Mouse (Mus musculus): ENCODE measurements around the gene Vgll2. TPM values are rescaled to one million over a fixed set of nuclear protein-coding genes. Genes with fewer than 3 reads are reported as not detected.
A peak's percentile ranks its signal among the peaks of the same experiment; 100 is the strongest.

The Vgll2 gene
- total RNA-seq, 2 experiments from 2014 or later, result not detected

GRCm38 (mm10) chr10:52048287-52048686, 26.0 kb downstream of the Vgll2 start:
- intact Hi-C loops (cut with DNase I), result no loop called here
- DNase-seq, result no peak

- intact Hi-C loops (cut with DNase I), result loop anchor here (2.0 kb wide), 1 partner anchor 280 kb away; no protein-coding TSS in a partner anchor
- peak; percentile 27 to 49 for DNase-seq
Measured at GRCm38 (mm10) chr10:52072482-52072881, 50.2 kb downstream of the Vgll2 start.

Small RNA genes lying within 50 kb of the gene (microRNA-seq; reads per million reads assigned to microRNA genes)
- gene Gm24084, result 0 reads per million in 2 experiments

Other genes starting within 250 kb of the Vgll2 start
- gene Ros1, start 172.7 kb downstream of the Vgll2 start, total RNA-seq (2021), result under 1 TPM in 1 of 2 experiments, not detected in 1; 0.02 TPM
- 1 to 10 TPM; 8.0 to 8.7 TPM for gene Dcbld1, start 211.1 kb downstream of the Vgll2 start, total RNA-seq (2021)